ENCODE assay signal across 8 mouse cellular contexts in genomic region chr11:23254548-23254947, GRCm38 (mm10). TPM values are rescaled to one million over a fixed set of nuclear protein-coding genes. Genes with fewer than 3 reads are reported as not detected.
DNase-seq lines count a peak whose midpoint lies in the region; ATAC-seq and TF ChIP-seq lines count a peak whose summit lies in the region.

No protein-coding gene starts in this region.

- intact Hi-C loops in left cerebral cortex, adult 2 months (cut with DNase I), result no loop called here

- peaks cover 13% of the 10 kb centered on the region for H3K4me1 ChIP-seq in embryonic facial prominence, embryonic 12.5 days
- no peaks in the 10 kb centered on the region for H3K4me1 ChIP-seq in intestine, postnatal 0 days (replicated peaks; ENCODE audit: control insufficient read depth, insufficient read depth, low read length)
- H3K4me1 ChIP-seq in neural tube, embryonic 15.5 days, result peaks cover 19% of the 10 kb centered on the region

- peak overlapping the region; percentile 51 for H3K4me2 ChIP-seq in embryonic facial prominence, embryonic 12.5 days (replicated peaks)
- H3K4me2 ChIP-seq in intestine, postnatal 0 days (replicated peaks; ENCODE audit: low read depth), result peak overlapping the region; percentile 74
- H3K4me2 ChIP-seq in neural tube, embryonic 15.5 days, result peak overlapping the region; percentile 59

- 0 out of 2 replicates have a peak, but pooled peaks cover 4% of the 10 kb centered on the region for H3K36me3 ChIP-seq in embryonic facial prominence, embryonic 12.5 days
- no peaks in the 10 kb centered on the region for H3K36me3 ChIP-seq in intestine, postnatal 0 days (ENCODE audit: control insufficient read depth, insufficient read depth)
- H3K36me3 ChIP-seq in neural tube, embryonic 15.5 days, result no peaks in the 10 kb centered on the region

- no peak overlapping the region; the same call in 1 of the 2 replicates for H3K27ac ChIP-seq in left cerebral cortex, adult 2 months
- H3K27ac ChIP-seq in embryonic facial prominence, embryonic 12.5 days, result peak overlapping the region; percentile 96
- no peak overlapping the region; the same call in 1 of the 2 replicates for H3K27ac ChIP-seq in intestine, postnatal 0 days (ENCODE audit: low read depth, low read length)
- peak overlapping the region; percentile 100 for H3K27ac ChIP-seq in neural tube, embryonic 15.5 days (replicated peaks)

- peak overlapping the region; percentile 69; the same call in 1 of the 2 replicates for H3K9ac ChIP-seq in embryonic facial prominence, embryonic 12.5 days
- no peak overlapping the region for H3K9ac ChIP-seq in intestine, postnatal 0 days (ENCODE audit: low read depth, low read length)
- no peak overlapping the region for H3K9ac ChIP-seq in neural tube, embryonic 15.5 days (replicated peaks)

- TF ChIP-seq CTCF in left cerebral cortex, adult 2 months (IDR thresholded peaks at IDR 0.05), result no peak
- TF ChIP-seq CTCF in intestine, postnatal 0 days (IDR thresholded peaks at IDR 0.05; ENCODE audit: low read depth), result no peak

- no peak for DNase-seq in left cerebral cortex, adult 2 months (ENCODE audit: extremely low spot score in 1 of 2, low spot score in 2 of 2)
- no peak for DNase-seq in left cerebral cortex, adult 11 months (ENCODE audit: low spot score)
- no peak for DNase-seq in adrenal gland, postnatal 36 days
- DNase-seq in lung, postnatal 25 days (ENCODE audit: low spot score), result no peak
- DNase-seq in urinary bladder, postnatal 10 days (ENCODE audit: low spot score), result no peak

- WGBS in embryonic facial prominence, embryonic 12.5 days, result 88% methylated on average over 4 of the region's 4 CpGs
- WGBS in intestine, postnatal 0 days, result 75% methylated on average over 4 of the region's 4 CpGs
- WGBS in neural tube, embryonic 15.5 days, result 91% methylated on average over 4 of the region's 4 CpGs

- no peak for ATAC-seq in embryonic facial prominence, embryonic 12.5 days (ENCODE audit: insufficient number of reproducible peaks, insufficient read depth, low FRiP score, low TSS enrichment)
- no peak for ATAC-seq in intestine, postnatal 0 days
- ATAC-seq in neural tube, embryonic 15.5 days (ENCODE audit: low FRiP score), result no peak

- H3K9me3 ChIP-seq in embryonic facial prominence, embryonic 12.5 days, result no peaks in the 10 kb centered on the region
- no peaks in the 10 kb centered on the region for H3K9me3 ChIP-seq in intestine, postnatal 0 days (ENCODE audit: control insufficient read depth)
- no peaks in the 10 kb centered on the region for H3K9me3 ChIP-seq in neural tube, embryonic 15.5 days (replicated peaks)

- no peaks in the 10 kb centered on the region for H3K27me3 ChIP-seq in embryonic facial prominence, embryonic 12.5 days
- H3K27me3 ChIP-seq in intestine, postnatal 0 days (replicated peaks; ENCODE audit: control insufficient read depth, insufficient read depth, low read length), result no peaks in the 10 kb centered on the region
- no peaks in the 10 kb centered on the region for H3K27me3 ChIP-seq in neural tube, embryonic 15.5 days (replicated peaks)

- H3K4me3 ChIP-seq in left cerebral cortex, adult 2 months, result peak overlapping the region; percentile 57
- peak overlapping the region; percentile 98 for H3K4me3 ChIP-seq in embryonic facial prominence, embryonic 12.5 days
- 0 out of 2 replicates have a peak overlapping the region, but pooled peaks have one; percentile 99 for H3K4me3 ChIP-seq in intestine, postnatal 0 days (ENCODE audit: low read depth, low read length)
- peak overlapping the region; percentile 93 for H3K4me3 ChIP-seq in neural tube, embryonic 15.5 days (replicated peaks)

RNA-seq across cellular contexts. Expression of gene Xpo1, which starts 1.3 kb away (rescaled TPM):
- total RNA-seq in left cerebral cortex, adult 2 months (2021), result 10 to 100 TPM; 62.6 to 66.3 TPM
- polyA plus RNA-seq in embryonic facial prominence, embryonic 12.5 days (2016; fragmentation: Nextera tagmentation; extraction: Ambion mirVana), result 177 and 182 TPM in 2 replicates
- 16.7 and 17.0 TPM in 2 replicates for polyA plus RNA-seq in intestine, postnatal 0 days (2015; fragmentation: Nextera tagmentation; extraction: Ambion mirVana)
- 61.6 and 63.7 TPM in 2 replicates for polyA plus RNA-seq in neural tube, embryonic 15.5 days (2015; fragmentation: Nextera tagmentation; extraction: Ambion mirVana)
- 10 to 100 TPM; 66.4 to 76.3 TPM for total RNA-seq in adrenal gland, postnatal 36 days (2021)

RNA-seq across cellular contexts. Expression of gene Usp34, which starts 52.1 kb away (rescaled TPM):
- total RNA-seq in left cerebral cortex, adult 2 months (2021), result 100 to 1,000 TPM in 1 of 2 experiments, 10 to 100 TPM in 1; 98.6 to 102 TPM
- polyA plus RNA-seq in embryonic facial prominence, embryonic 12.5 days (2016; fragmentation: Nextera tagmentation; extraction: Ambion mirVana), result 30.5 and 30.7 TPM in 2 replicates
- 13.4 and 17.6 TPM in 2 replicates for polyA plus RNA-seq in intestine, postnatal 0 days (2015; fragmentation: Nextera tagmentation; extraction: Ambion mirVana)
- 25.2 and 26.3 TPM in 2 replicates for polyA plus RNA-seq in neural tube, embryonic 15.5 days (2015; fragmentation: Nextera tagmentation; extraction: Ambion mirVana)
- 10 to 100 TPM; 65.8 to 68.1 TPM for total RNA-seq in adrenal gland, postnatal 36 days (2021)

Comparison
In these comparisons a context has a peak if more than half of its experiments do, and no peak if none do; other contexts are left out.
1. H3K27ac ChIP-seq: peak in embryonic facial prominence, embryonic 12.5 days (single experiment) and neural tube, embryonic 15.5 days (single experiment); none in left cerebral cortex, adult 2 months (single experiment) and intestine, postnatal 0 days (single experiment).
2. Peak in every context shown above with its lines, with median percentiles within 50 percentile points of each other: H3K4me3 ChIP-seq and H3K4me2 ChIP-seq.